Mouse (Mus musculus) testis, adult 2 months (tissue): Measurements from ENCODE around the gene Carmil3.

Experiments used
- CTCF ChIP-seq: fragments of 200-500 bp; IDR thresholded peaks from 2 replicates; pipeline ENCODE4 v1.5.1; 2012; ENCODE audit warnings: low read depth, mild to moderate bottlenecking, inconsistent platforms, low read length, moderate library complexity; ENCODE audit not compliant: control insufficient read depth, insufficient read depth, insufficient replicate concordance
- POLR2A ChIP-seq: fragments of 200-500 bp; IDR thresholded peaks from 2 replicates; pipeline ENCODE4 v1.6.1; 2012; ENCODE audit warnings: low read depth, mild to moderate bottlenecking, inconsistent platforms, low read length, moderate library complexity; ENCODE audit not compliant: control insufficient read depth

DNA sequence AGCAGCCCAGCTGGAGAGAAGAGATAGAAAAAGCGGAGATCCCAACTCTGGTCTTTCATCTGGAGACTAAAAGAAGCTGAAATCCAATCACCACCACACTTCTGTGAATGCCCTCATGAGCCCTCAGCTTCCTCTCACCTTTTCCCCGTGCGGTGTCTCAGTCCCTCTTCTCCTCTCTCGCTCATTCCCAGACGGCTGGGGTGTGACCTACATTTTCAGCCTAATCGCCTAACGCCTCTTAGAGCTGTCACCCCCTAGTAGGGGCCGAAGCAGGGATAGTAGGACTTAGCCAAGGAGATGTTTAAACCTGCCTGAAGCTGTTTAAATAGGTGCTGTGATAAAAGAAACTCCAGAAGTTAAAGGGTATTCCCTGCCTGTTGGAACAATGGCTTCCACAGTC, 34.3 kb downstream of the Carmil3 start, which contains the start of gene Nrl:
- no peak for TF ChIP-seq CTCF
- TF ChIP-seq POLR2A = no peak
